Mouse (Mus musculus) cortical plate, adult 2 months (tissue): ENCODE data around the gene Ankrd13b. TPM values are rescaled to one million over a fixed set of nuclear protein-coding genes. Genes with fewer than 3 reads are reported as not detected.

Source experiments
- H3K27ac ChIP-seq: fragments of 200-500 bp; 2 replicates; pipeline ENCODE4 v1.5.1; 2012; ENCODE audit warnings: low read length, control low read depth, inconsistent platforms; ENCODE audit not compliant: insufficient read depth
- H3K4me1 ChIP-seq: fragments of 200-500 bp; 2 replicates; pipeline ENCODE4 v1.6.1; 2011; ENCODE audit warnings: low read length; ENCODE audit not compliant: control insufficient read depth, insufficient read depth
- H3K4me3 ChIP-seq: fragments of 200-500 bp; 2 replicates; pipeline ENCODE4 v1.5.1; 2011; ENCODE audit warnings: mild to moderate bottlenecking, low read length, control low read depth; ENCODE audit not compliant: insufficient read depth
- CTCF ChIP-seq: fragments of 200-500 bp; IDR thresholded peaks from 2 replicates; pipeline ENCODE4 v1.5.1; 2011; ENCODE audit warnings: mild to moderate bottlenecking, control low read depth, low read length; ENCODE audit not compliant: insufficient read depth; ENCODE audit errors: extremely low read depth
- POLR2A ChIP-seq: fragments of 200-500 bp; IDR thresholded peaks from 2 replicates; pipeline ENCODE4 v1.6.1; 2011; ENCODE audit warnings: mild to moderate bottlenecking, low read length, control low read depth; ENCODE audit not compliant: insufficient read depth; ENCODE audit errors: extremely low read depth
- polyA plus RNA-seq: library from polyadenylated mRNA; depleted of rRNA; stranded (reverse); fragments of >200 nt; gene quantifications from 2 replicates; pipeline ENCODE4 v1.2.3, GENCODE M21; 2012

Gene Ankrd13b
- polyA plus RNA-seq, 1 experiment, result 150 TPM

DNA sequence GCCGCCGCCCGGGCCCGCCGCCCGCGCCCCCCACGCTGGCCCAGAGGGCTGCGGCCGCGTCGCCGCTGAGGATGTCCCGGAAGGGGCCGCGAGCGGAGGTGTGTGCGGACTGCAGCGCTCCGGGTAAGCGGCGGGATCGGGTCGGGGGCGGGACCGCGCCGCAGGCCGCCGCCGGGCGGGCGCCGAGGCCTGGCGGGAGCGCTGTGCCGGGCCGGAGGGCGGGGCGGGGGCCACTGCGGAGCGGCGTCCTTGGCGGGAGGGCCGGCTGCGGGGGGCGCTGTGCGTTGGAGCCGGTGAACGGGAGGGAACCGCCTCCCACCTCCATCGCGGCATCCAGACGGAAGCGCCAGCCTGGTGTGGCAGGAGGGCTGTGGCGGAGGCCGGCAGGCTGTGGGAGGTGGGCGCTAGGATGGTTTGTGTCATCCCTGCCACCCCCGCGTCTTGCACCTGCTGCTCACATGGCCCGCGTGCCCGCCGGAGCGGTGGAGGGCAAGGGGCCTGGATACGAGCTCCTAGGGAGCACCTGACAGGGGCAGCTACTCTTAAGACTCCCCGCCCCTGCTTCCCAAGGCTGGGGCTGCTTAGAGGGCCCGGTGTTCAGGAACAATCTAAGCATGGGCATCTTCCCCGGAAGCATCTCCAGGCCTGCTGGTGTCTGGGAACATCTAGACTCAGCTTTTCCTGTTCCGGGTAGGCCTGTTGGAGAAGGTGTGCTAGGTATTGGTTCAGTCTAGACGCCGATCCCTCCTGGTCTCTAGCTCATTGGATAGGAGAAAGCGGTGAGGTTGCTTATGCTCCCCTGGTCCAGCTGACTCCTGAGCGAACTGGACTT lies 4.2 kb upstream of the Ankrd13b start, which contains the start of gene Git1:
Gene Git1 (plus strand): TSS at position 51 of the 832 bp plus-strand sequence.
- Histone ChIP-seq H3K4me3 (peak within 1 kb of the TSS; percentile 54), H3K4me1 (peaks cover 9% of the 10 kb centered on the region), H3K27ac (peak within 1 kb of the TSS; percentile 80)
- TF ChIP-seq POLR2A, result peak; percentile 50; the same call in 1 of the 2 replicates
- no peak for TF ChIP-seq CTCF

DNA sequence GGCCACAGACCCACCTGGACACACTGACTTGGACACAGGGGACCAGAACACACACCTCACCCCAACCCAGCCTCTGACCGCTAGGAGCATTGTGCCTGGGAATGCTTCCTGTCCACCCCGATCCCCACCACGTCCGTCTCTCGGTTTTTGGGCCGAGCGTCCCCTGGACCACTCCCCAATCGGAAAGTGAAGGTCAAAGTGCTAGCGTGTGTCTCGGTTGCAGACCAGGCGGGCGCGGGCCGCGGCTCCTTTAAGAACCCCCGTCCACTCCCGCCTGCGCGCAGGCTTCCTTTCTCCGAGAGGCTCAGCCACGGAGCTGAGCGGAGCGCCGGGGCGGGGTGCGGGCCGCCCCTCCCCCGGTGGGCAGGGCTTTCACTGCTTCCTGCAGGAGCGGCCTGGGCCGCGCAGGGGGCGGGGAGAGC lies 3.4 kb upstream of the Ankrd13b start:
- Histone ChIP-seq H3K4me3 (peak overlapping the region; percentile 54), H3K27ac (peak overlapping the region; percentile 47), H3K4me1 (peaks cover 8% of the 10 kb centered on the region)
- TF ChIP-seq POLR2A (peak; percentile 41; the same call in 1 of the 2 replicates), CTCF (no peak)

DNA sequence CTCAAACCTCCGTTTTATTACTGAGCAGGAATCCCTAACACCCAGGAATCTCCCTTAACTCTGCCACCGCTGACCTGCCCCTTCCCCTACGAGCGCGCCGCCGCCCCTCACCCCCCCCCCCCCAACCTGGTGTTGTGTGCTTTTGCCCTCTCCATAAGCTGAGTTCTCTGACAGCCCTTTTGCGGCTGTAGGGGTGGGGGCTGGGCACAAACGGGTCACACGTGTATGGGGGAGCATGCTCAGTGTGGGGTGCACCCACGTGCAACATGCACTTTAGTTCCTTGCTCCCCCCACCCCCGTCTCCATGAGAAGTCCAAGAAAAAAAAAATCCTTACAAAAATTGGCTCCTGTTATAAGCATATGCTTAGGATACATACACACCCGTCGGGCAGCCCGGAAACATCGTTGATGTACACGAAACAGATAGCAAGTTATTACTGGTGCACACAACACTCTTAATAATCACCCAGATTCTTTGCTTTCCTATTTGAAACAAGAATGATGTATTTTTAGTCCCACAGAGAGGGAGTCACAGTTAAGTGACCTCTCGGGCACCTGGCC lies 2.9 kb upstream of the Ankrd13b start:
- TF ChIP-seq POLR2A, result no peak
- TF ChIP-seq CTCF, result no peak
- H3K4me1 ChIP-seq, result peaks cover 11% of the 10 kb centered on the region
- H3K4me3 ChIP-seq, result peak overlapping the region; percentile 54
- H3K27ac ChIP-seq, result peak overlapping the region; percentile 47

DNA sequence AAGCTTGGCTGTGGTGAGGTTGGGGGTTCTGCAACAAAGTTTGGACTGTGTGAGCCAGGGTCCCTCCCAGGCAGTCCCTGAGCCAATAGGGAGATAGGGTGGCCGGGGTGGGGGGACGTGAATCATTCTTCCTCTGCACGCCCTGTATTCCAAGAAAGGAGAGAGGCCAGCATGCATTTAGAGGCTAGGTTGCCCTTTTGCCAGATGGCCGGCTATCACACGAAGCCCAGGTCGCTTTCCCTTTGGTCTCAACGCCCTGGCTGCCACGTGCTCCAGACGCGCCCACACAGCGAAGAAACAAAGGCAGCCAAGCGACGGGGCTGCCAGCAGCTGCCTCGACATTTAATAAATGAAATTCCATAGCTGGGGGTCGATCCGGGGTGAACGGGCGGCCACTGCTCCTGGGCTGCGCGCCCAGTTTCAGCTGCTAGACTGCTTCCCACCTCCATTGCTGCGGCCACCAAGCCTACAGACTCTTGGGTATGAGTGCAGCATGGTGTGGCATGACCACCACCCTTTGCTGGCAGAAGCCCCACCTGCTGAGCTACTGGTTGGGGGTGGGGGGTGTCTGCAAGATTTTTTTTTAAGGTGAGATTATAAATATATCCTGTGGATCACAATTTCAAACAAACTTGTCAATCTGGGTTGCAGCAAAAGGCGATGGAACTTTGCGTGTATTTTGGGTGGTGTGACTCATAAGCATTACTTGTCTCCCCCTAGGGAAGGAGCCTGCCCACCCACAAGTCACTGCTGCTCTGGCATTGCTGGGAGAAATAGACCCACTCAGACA lies 2.2 kb upstream of the Ankrd13b start:
- Histone ChIP-seq H3K4me1 (peaks cover 12% of the 10 kb centered on the region), H3K27ac (peak overlapping the region; percentile 78), H3K4me3 (peak overlapping the region; percentile 54)
- 0 out of 2 replicates have a peak, but pooled peaks have one; percentile 48 for TF ChIP-seq POLR2A
- TF ChIP-seq CTCF, result no peak

DNA sequence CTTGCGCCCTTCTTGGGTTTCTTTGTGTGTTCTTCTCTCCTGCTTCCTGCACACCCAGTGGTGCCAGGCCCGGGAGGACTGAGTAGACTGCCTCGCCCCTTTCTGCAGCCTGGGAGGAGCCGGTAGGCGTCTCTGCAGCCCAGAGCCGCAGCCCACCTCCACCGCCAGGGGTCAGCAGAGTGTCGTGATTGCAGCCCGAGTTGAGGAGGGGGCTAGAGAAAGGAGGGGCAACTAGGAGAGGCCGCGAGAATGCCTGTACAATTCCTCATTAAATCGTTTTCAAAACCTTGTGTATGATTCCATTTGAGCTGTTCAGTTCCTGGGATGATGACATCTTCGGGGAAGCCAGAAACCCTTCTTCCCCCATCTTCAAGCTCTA lies 1.6 kb upstream of the Ankrd13b start:
- Histone ChIP-seq H3K27ac (peak overlapping the region; percentile 78), H3K4me1 (peaks cover 14% of the 10 kb centered on the region), H3K4me3 (peak overlapping the region; percentile 54; the same call in 1 of the 2 replicates)
- TF ChIP-seq POLR2A (peak; percentile 52; the same call in 1 of the 2 replicates), CTCF (peak; percentile 74)

DNA sequence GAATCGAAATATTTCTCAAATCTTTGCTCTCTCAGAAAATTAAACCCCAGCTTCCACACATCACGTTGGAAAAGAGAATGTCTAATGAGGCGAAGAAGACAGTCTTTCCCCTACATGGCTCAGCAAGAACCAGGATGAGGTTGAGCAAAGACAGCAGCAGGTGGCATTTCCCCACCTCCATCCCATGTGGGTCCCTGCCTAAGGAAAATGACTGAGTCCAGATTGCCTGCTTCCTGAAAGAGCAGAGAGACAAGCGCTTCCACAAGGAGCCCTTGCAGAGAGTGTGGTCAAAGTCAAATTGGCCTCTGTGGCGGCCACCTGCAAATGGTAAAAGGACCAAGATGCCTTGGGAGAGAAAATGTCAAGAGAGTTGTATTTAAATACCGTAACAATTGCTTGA lies 973 bp upstream of the Ankrd13b start:
- Histone ChIP-seq H3K27ac (peak overlapping the region; percentile 49), H3K4me1 (peaks cover 18% of the 10 kb centered on the region), H3K4me3 (peak overlapping the region; percentile 94)
- no peak for TF ChIP-seq CTCF
- no peak for TF ChIP-seq POLR2A

DNA sequence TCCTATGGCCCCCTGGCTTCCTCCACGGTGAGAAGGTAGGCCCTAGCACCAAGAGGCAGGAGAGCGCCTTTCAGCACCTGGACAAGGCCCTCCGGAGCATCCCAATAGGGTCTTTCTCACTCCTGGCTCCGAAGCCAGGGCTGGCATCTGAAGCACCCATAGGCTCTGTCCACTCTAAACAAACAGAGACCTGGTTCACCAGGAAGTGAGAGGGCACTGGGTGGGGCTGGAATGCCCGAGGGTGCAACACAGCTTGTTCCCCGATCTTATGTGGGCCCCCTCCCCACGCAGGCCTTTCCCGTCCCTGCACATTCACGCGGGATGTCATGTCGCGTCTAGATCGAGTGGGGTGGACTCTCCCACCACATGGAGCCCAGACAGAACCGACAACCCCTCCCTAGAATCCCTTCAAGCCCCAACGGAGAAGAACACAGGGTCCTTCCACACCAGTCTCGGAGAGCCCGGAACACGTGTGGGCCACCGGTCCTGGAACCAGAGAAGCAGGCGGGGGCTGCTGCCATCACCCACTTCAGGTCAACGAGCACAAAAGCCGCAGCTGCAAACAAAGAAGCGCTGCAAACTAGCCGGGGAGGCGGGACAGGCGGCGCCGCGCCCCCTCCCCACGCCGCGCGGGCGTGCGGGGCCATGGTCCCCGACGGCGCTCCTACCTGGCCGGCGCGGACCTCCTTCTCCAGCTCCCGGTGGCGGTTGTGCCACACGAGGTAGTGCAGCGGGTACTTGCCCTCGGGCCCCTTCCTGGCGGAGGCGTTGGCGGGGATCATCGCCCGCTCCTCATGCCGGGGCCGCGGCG lies 502 bp downstream of the Ankrd13b start:
- H3K4me3 ChIP-seq, result peak overlapping the region; percentile 94
- H3K27ac ChIP-seq, result peak overlapping the region; percentile 82
- H3K4me1 ChIP-seq, result peaks cover 18% of the 10 kb centered on the region
- TF ChIP-seq POLR2A (no peak), CTCF (no peak)

DNA sequence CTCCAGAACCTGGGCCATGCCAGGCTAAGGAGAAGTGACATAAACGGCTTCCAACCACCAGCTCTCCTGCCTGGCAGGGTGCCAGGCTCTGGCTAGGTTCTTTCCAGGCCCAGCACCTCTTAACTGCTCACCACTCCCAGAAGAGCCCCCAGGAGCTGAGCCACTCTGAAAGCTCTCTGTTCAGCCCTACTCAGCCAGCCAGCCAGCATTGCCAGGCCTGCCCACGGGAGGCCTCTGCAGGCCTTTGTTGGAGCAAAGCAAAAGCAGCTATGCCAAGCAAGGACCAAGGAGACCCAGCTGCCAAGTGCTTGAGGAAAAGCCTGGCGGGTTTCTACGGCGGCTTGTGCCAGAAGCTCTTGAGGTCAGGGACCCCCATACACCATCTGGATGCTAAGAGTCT lies 2.7 kb downstream of the Ankrd13b start:
- peak overlapping the region; percentile 67 for H3K27ac ChIP-seq
- H3K4me3 ChIP-seq, result no peak overlapping the region; the same call in 1 of the 2 replicates
- TF ChIP-seq POLR2A, result no peak
- TF ChIP-seq CTCF, result 0 out of 2 replicates have a peak, but pooled peaks have one; percentile 8
- peaks cover 23% of the 10 kb centered on the region for H3K4me1 ChIP-seq
